Mouse (Mus musculus) lung, postnatal 0 days (tissue): Measurements from ENCODE around the gene 2310057M21Rik. TPM values are rescaled to one million over a fixed set of nuclear protein-coding genes. Genes with fewer than 3 reads are reported as not detected.

Source experiments
- ATAC-seq: fragments of 200-750 bp; cut with Nextera tagmentation; 2 replicates; pipeline ENCODE4 v1.8.0; 2017; ENCODE audit warnings: moderate library complexity
- DNase-seq: peaks from one replicate; pipeline ENCODE4 v3.0.0-alpha.2; 2016; ENCODE audit warnings: low spot score
- H3K27ac ChIP-seq: fragments of 300-500 bp; sonication (generic); 2 replicates; pipeline ENCODE4 v1.5.1; 2014; ENCODE audit warnings: antibody characterized with exemption, mild to moderate bottlenecking, low read length, mixed read lengths
- H3K27me3 ChIP-seq: fragments of 300-500 bp; sonication (generic); replicated peaks from 2 replicates; pipeline ENCODE4 v1.6.1; 2014; ENCODE audit warnings: low read length, mixed read lengths; ENCODE audit not compliant: insufficient read depth
- H3K36me3 ChIP-seq: fragments of 300-500 bp; sonication (generic); 2 replicates; pipeline ENCODE4 v1.6.1; 2014; ENCODE audit warnings: low read length, mixed read lengths; ENCODE audit not compliant: insufficient read depth
- H3K4me1 ChIP-seq: fragments of 300-500 bp; sonication (generic); 2 replicates; pipeline ENCODE4 v1.6.1; 2014; ENCODE audit warnings: antibody characterized with exemption, low read depth, low read length, mixed read lengths; ENCODE audit not compliant: insufficient read depth
- H3K4me2 ChIP-seq: fragments of 300-500 bp; sonication (generic); replicated peaks from 2 replicates; pipeline ENCODE4 v1.6.1; 2014; ENCODE audit warnings: low read depth, mild to moderate bottlenecking, low read length, moderate library complexity, mixed read lengths
- H3K4me3 ChIP-seq: fragments of 300-500 bp; sonication (generic); 2 replicates; pipeline ENCODE4 v1.5.1; 2014; ENCODE audit warnings: low read depth, low read length
- H3K9ac ChIP-seq: fragments of 300-500 bp; sonication (generic); replicated peaks from 2 replicates; pipeline ENCODE4 v1.6.1; 2014; ENCODE audit warnings: low read depth, mild to moderate bottlenecking
- H3K9me3 ChIP-seq: fragments of 300-500 bp; sonication (generic); 2 replicates; pipeline ENCODE4 v1.6.1; 2016; ENCODE audit warnings: low read length, mixed read lengths
- CTCF ChIP-seq: IDR thresholded peaks from 2 replicates; pipeline ENCODE4 v1.5.1; 2016; ENCODE audit warnings: antibody characterized with exemption, mild to moderate bottlenecking
- EP300 ChIP-seq: IDR thresholded peaks from 2 replicates; pipeline ENCODE4 v1.6.1; 2016; ENCODE audit warnings: antibody characterized with exemption, mild to moderate bottlenecking, control low read depth
- WGBS: fragments of 180-500 bp; shearing (Covaris S2); extraction: QIAGEN DNeasy Blood & Tissue Kit; methylation state at CpG from one replicate; pipeline ENCODE4 v1.1.7; 2014; 5-methylcytosine and 5-hydroxymethylcytosine counted together
- polyA plus RNA-seq: library from polyadenylated mRNA; unstranded; fragments of >200 nt; fragmentation: Nextera tagmentation; extraction: Ambion mirVana; gene quantifications from 2 replicates; pipeline ENCODE4 v1.2.1, GENCODE M21; 2015

2310057M21Rik gene
- polyA plus RNA-seq, 1 experiment from 2014 or later: 12.5 TPM

GRCm38 (mm10) chr7:131362269-131362614, 317 bp downstream of the 2310057M21Rik start:
- no peaks in the 10 kb centered on the region for H3K27me3 ChIP-seq
- H3K36me3 ChIP-seq: 0 out of 2 replicates have a peak, but pooled peaks cover 3% of the 10 kb centered on the region
- WGBS: under 1% methylated on average over 33 of the region's 35 CpGs
- peak overlapping the region; percentile 90 for H3K9ac ChIP-seq
- H3K4me1 ChIP-seq: no peaks in the 10 kb centered on the region
- no peak for DNase-seq
- no peaks in the 10 kb centered on the region for H3K9me3 ChIP-seq
- peak; percentile 73 for ATAC-seq
- TF ChIP-seq EP300: no peak
- TF ChIP-seq CTCF: no peak
- peak overlapping the region; percentile 81 for H3K4me3 ChIP-seq
- H3K4me2 ChIP-seq: peak overlapping the region; percentile 78
- H3K27ac ChIP-seq: peak overlapping the region; percentile 89

GRCm38 (mm10) chr7:131356105-131356504, 6.5 kb downstream of the 2310057M21Rik start:
- ATAC-seq (no peak), DNase-seq (no peak)
- H3K9me3 ChIP-seq: no peaks in the 10 kb centered on the region
- TF ChIP-seq EP300 (no peak), CTCF (no peak)
- H3K4me1 ChIP-seq: no peaks in the 10 kb centered on the region
- 91% methylated on average over 13 of the region's 13 CpGs for WGBS
- H3K27ac ChIP-seq: no peak overlapping the region
- no peak overlapping the region for H3K9ac ChIP-seq
- no peak overlapping the region for H3K4me3 ChIP-seq
- peaks cover 18% of the 10 kb centered on the region; the same call in 1 of the 2 replicates for H3K36me3 ChIP-seq
- no peak overlapping the region for H3K4me2 ChIP-seq
- H3K27me3 ChIP-seq: no peaks in the 10 kb centered on the region

- 75% methylated on average over 7 of the region's 7 CpGs for WGBS
- no peak for ATAC-seq
- no peaks in the 10 kb centered on the region for H3K9me3 ChIP-seq
- DNase-seq: peak; percentile 16
- TF ChIP-seq EP300 (no peak), CTCF (no peak)
- H3K4me1 ChIP-seq: no peaks in the 10 kb centered on the region
- H3K36me3 ChIP-seq: peaks cover 17% of the 10 kb centered on the region
- no peak overlapping the region for H3K27ac ChIP-seq
- H3K9ac ChIP-seq: no peak overlapping the region
- H3K27me3 ChIP-seq: no peaks in the 10 kb centered on the region
- no peak overlapping the region for H3K4me3 ChIP-seq
- H3K4me2 ChIP-seq: no peak overlapping the region
Observed at GRCm38 (mm10) chr7:131345856-131346541, 16.6 kb downstream of the 2310057M21Rik start.

GRCm38 (mm10) chr7:131337502-131338068, 25.0 kb downstream of the 2310057M21Rik start:
- no peaks in the 10 kb centered on the region for H3K4me1 ChIP-seq
- DNase-seq: peak; percentile 32
- no peaks in the 10 kb centered on the region for H3K27me3 ChIP-seq
- H3K9ac ChIP-seq: no peak overlapping the region
- H3K27ac ChIP-seq: no peak overlapping the region
- ATAC-seq: peak; percentile 53
- H3K9me3 ChIP-seq: no peaks in the 10 kb centered on the region
- no peak overlapping the region for H3K4me3 ChIP-seq
- H3K4me2 ChIP-seq: no peak overlapping the region; the same call in 1 of the 2 replicates
- H3K36me3 ChIP-seq: 0 out of 2 replicates have a peak, but pooled peaks cover 6% of the 10 kb centered on the region
- no peak for TF ChIP-seq CTCF
- TF ChIP-seq EP300: no peak
- WGBS: 26% methylated on average over 8 of the region's 8 CpGs

- H3K4me3 ChIP-seq: no peak within 1 kb of the TSS
- ATAC-seq (no peak), DNase-seq (no peak)
- no peak within 1 kb of the TSS for H3K27ac ChIP-seq
- no peaks in the 10 kb centered on the region for H3K36me3 ChIP-seq
- H3K9me3 ChIP-seq: no peaks in the 10 kb centered on the region
- H3K4me1 ChIP-seq: no peaks in the 10 kb centered on the region
- H3K9ac ChIP-seq: no peak within 1 kb of the TSS
- WGBS: 42% methylated on average over 1 of the region's 1 CpGs
- TF ChIP-seq EP300 (no peak), CTCF (no peak)
- no peak within 1 kb of the TSS for H3K4me2 ChIP-seq
- no peaks in the 10 kb centered on the region for H3K27me3 ChIP-seq
Observed at GRCm38 (mm10) chr7:131333564-131333963, 29.0 kb downstream of the 2310057M21Rik start, which contains the start of gene Fam24a. Gene Fam24a, plus strand, starts transcription at chr7:131333864.

- ATAC-seq: no peak
- 63% methylated on average over 2 of the region's 2 CpGs for WGBS
- no peak overlapping the region for H3K27ac ChIP-seq
Observed at GRCm38 (mm10) chr7:131331688-131332087, 30.9 kb downstream of the 2310057M21Rik start.

More at GRCm38 (mm10) chr7:131331688-131332087, 30.9 kb downstream of the 2310057M21Rik start:
- Histone ChIP-seq H3K9me3 (no peaks in the 10 kb centered on the region), H3K36me3 (no peaks in the 10 kb centered on the region), H3K4me2 (no peak overlapping the region), H3K4me3 (no peak overlapping the region), H3K27me3 (no peaks in the 10 kb centered on the region), H3K4me1 (no peaks in the 10 kb centered on the region), H3K9ac (no peak overlapping the region)
- TF ChIP-seq CTCF (no peak), EP300 (no peak)
- no peak for DNase-seq
